Mouse (Mus musculus) naive thymus-derived CD4-positive, alpha-beta T cell, adult 2 months (primary cell): ENCODE measurements around the gene Foxp3.
A peak's percentile ranks its signal among the peaks of the same experiment; 100 is the strongest.

Experiments
- DNase-seq: peaks from one replicate; pipeline ENCODE4 v3.0.0-alpha.2; 2011; ENCODE audit warnings: low read depth

The Foxp3 gene

GRCm38 (mm10) chrX:7573176-7574086 is at the start of gene Foxp3:
Gene Foxp3 (plus strand): TSS chrX:7573644.
- DNase-seq = no peak

GRCm38 (mm10) chrX:7524961-7525360 is 48.5 kb upstream of the Foxp3 start:
- no peak for DNase-seq

- DNase-seq = no peak
Measured at GRCm38 (mm10) chrX:7553474-7553873, 20.0 kb upstream of the Foxp3 start.

- no peak for DNase-seq
Measured at GRCm38 (mm10) chrX:7563076-7563475, 10.4 kb upstream of the Foxp3 start.

GRCm38 (mm10) chrX:7566352-7566751 is 7.1 kb upstream of the Foxp3 start:
- peak; percentile 65 for DNase-seq

DNA sequence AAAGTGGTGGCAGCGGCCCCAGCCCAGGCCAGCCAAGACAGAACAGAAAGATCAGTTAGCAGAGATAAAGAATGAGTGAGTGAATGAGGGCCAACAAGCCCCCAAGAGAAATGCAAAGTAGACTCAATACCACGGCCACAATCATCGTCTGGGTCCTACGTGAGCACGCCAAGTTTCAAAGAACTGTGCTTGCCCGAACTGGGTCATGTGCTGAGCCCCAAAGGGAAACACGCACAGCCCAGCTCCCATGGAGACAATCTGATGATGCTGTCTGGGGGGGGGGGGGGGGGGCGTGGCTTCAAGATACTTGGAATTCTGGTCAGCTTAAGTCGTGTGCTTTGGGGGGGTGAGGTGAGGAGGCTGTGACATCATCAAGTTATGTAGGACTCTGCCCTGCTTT is 6.0 kb upstream of the Foxp3 start:
- DNase-seq = peak; percentile 60

GRCm38 (mm10) chrX:7570481-7571175 is 2.8 kb upstream of the Foxp3 start:
- peak; percentile 71 for DNase-seq

DNA sequence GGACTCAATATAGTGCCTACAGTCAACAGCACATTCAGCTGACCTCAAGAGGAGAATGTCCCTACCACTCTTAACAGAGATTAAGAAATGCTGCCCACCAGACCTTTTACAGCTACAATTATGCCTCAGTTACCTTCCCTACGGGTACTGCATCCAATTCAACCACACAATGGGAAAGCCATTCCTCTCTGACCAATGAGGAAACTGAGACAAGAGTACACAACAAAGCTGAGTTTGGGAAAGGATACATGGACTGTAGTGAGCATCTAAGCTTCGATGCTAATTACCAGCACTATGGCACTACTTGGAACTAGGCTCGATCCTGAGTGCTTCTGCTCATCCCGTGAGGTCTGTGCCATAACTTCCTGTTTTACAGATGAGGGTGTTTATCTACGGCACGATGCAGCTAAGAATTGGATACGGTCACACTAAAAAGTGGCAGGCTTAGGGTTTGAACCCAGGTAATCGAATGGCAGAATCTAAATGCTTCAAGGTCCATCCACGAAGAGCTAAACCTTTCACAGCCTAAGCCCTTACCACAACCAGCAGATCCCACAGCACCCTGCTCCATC is 1.8 kb upstream of the Foxp3 start:
- peak; percentile 31 for DNase-seq

- peak; percentile 69 for DNase-seq
Measured at GRCm38 (mm10) chrX:7572466-7572865, 978 bp upstream of the Foxp3 start.

DNA sequence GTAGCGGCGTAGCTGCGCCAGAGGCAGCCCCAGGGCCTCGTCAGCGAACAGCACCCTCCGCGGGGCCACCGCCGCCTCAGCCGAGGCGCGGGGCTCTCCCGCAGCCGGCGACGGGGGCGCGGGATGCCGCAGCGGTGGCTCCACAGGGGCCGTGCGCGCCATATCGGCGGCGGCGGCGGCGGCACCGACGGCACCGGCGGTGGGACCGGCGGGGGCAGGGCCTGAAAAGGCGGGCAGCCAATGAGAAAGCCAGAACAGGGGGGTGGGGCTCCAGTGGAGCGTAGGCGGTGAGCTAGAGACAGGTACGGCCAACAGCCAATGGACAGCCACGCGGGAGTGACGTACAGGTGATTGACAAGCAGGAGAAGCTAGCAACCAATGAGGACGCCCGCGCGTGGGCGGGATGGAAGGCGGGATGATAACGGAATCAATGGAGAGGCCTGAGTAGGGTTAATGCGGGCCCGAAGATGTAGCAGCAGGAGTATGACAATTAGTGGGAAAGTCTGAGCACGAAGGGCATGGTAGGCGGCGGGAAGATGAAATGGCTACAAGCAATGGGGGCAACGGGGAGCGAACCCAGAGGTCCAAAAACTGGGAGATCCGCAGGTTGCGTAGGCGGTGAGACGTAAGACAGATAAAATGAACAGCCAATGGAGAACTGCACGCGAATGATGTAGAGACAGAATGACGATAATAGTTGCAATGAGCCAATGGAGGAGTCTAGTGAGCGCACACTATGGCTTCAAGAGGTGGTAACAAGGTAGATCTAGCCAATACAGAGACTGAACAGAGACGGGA is 842 bp downstream of the Foxp3 start, which contains the start of gene Ppp1r3f:
Ppp1r3f (minus strand) TSS at position 197 of the 798 bp plus-strand sequence.
- peak; percentile 96 for DNase-seq

GRCm38 (mm10) chrX:7574885-7575231 is 1.4 kb downstream of the Foxp3 start:
- DNase-seq = no peak

DNA sequence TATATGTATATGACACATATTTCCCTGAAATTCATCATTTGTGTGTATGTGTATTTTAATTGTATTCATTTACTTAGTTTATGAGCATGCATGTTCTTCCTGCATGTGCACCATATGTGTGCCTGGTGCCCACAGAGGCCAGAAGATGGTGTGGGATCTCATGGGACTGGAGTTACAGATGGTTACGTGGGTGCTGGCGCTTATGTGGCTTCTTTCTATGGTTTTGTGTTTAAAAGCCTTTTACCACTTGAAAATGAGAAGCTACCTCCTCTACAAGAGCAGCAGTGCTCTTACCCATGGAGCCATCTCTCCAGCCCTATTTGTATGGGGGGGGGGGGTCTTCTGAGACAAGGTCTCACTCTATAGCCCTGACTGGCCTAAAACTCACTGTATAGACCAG is 7.7 kb downstream of the Foxp3 start:
- DNase-seq = no peak

DNA sequence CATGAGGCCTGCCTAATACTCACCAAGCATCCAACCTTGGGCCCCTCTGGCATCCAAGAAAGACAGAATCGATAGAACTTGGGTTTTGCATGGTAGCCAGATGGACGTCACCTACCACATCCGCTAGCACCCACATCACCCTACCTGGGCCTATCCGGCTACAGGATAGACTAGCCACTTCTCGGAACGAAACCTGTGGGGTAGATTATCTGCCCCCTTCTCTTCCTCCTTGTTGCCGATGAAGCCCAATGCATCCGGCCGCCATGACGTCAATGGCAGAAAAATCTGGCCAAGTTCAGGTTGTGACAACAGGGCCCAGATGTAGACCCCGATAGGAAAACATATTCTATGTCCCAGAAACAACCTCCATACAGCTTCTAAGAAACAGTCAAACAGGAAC is 10.4 kb downstream of the Foxp3 start:
- no peak for DNase-seq

- peak; percentile 30 for DNase-seq
Measured at GRCm38 (mm10) chrX:7586356-7586755, 12.9 kb downstream of the Foxp3 start.

- DNase-seq = no peak
Measured at GRCm38 (mm10) chrX:7595371-7595770, 21.9 kb downstream of the Foxp3 start.

DNA sequence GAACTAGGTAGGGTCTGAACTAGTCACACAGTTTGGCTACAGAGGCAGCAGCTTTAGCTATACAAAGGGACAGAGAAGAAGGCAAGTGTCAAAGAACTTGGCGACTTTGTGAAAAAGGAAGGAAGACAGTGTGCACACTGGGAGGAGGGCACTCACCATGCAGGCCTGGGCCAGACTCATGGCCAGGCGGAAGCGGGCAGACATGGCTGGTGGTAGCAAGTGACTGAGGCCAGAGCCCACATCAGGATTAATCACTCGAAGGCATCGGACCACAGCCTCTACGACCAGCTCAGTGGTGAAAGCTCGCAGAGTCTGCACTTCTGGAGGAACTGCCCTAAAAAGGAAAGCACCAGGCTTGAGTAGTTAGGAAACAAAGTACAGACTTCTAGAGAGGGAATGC is 30.6 kb downstream of the Foxp3 start:
- DNase-seq = no peak

GRCm38 (mm10) chrX:7604879-7605574 is 31.6 kb downstream of the Foxp3 start, which contains the start of gene Ccdc22:
Gene Ccdc22 (minus strand): TSS chrX:7605517.
- DNase-seq = peak; percentile 81

DNA sequence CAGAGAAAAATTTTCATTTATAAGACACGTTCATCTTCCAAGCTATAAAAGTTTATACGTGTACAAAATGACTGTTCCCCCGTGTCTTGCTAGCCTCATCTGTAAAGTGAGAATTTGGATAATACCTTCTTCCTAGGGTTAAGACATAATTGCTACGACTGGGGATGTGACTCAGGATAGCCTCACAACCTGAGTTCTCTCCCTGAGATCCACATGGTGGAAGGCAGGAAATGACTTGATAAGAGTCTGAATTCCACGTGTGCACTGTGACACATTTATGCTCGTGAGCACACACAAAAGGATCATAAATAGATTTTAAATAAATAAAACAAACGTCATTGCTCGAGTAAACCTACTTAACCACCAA is 32.1 kb downstream of the Foxp3 start:
- DNase-seq = peak; percentile 47

DNA sequence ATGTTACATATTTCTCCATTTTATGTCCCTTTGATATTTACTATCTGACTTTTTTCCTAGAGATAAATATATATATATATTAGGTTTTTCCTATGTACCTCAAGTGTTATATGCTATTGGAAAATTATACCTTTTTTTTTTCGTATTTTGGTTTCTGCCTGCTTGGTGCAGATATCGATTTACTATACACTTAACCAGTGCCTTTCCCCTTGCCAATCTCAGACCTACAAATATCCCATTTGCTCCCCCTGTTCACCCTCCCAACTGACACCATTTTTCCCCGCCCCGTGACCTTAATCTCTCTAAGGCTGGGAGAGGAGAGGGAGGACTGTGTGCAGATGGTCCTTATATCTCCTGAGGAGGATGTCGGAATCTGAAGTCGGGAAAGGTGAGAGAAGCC is 33.3 kb downstream of the Foxp3 start, which contains the start of gene Cacna1f:
Cacna1f (plus strand) TSS at position 301 of the 400 bp plus-strand sequence.
- no peak for DNase-seq

DNA sequence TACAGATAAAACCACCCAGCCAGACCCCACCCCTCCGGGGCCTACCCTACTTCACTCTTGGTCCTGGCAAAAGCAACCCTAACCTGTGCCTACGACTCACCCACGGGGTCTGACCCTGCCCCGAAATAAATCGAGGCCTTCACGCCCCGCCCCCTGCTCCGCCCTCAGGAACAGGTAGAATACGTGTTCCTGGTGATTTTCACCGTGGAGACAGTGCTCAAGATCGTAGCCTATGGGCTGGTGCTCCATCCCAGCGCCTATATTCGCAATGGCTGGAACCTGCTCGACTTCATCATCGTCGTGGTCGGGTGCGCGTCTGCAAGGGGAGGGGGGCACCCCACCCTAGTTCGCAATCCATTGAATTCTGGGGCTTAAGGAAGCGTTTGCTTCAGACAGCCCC is 36.6 kb downstream of the Foxp3 start:
- no peak for DNase-seq

GRCm38 (mm10) chrX:7610536-7611258 is 37.3 kb downstream of the Foxp3 start:
- DNase-seq = no peak
